Mouse (Mus musculus) cerebellum, postnatal 10 days (tissue): ENCODE results near the gene Gm19684.
"Not testable (repeated sequence)": the region's sequence is repeated elsewhere in the genome, so short reads cannot be mapped to it uniquely, and the experiment has no call there.

Experiments used
- DNase-seq, 2 experiments: peaks; one replicate each; pipeline ENCODE4 v3.0.0; 2021; ENCODE audit warnings: mixed read lengths in 2 of 2

Gm19684 gene

DNA sequence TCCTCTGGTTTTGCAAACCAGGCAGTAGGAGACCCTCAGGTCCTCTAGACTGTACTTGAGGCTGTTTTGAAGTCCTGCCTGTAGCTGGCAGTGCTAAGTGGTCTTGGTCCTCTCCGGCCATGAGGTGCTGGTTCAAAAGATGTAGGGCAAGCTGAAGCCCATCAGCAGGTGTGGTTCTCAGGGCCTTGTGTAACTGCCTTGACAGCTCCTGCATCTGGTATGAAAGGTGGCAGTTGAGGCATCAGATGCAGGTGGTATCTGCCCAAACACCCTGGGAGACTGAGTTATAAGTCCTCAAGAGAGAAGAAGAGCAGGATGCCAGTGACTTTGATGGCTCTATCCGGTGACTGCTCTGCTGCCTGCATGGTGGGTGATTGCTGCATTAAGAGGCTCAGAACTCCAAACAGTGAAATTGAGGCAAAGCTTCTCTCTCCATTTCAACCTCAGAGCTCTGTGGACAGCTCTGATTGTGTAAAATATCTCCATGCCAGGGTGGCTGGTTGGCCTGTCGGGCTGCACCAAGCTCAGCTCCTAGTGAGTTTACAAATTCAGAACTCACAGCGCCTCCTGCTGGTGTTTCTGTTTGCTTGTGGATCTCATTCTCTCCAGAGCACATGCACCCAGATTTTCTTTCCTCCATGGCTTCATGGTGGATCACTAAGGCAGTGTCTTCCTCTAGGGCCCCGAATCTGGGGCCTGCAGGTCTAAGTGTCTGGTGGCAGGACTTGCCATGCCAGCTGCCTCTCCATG is 10.2 kb downstream of the Gm19684 start:
- DNase-seq: no peak

DNA sequence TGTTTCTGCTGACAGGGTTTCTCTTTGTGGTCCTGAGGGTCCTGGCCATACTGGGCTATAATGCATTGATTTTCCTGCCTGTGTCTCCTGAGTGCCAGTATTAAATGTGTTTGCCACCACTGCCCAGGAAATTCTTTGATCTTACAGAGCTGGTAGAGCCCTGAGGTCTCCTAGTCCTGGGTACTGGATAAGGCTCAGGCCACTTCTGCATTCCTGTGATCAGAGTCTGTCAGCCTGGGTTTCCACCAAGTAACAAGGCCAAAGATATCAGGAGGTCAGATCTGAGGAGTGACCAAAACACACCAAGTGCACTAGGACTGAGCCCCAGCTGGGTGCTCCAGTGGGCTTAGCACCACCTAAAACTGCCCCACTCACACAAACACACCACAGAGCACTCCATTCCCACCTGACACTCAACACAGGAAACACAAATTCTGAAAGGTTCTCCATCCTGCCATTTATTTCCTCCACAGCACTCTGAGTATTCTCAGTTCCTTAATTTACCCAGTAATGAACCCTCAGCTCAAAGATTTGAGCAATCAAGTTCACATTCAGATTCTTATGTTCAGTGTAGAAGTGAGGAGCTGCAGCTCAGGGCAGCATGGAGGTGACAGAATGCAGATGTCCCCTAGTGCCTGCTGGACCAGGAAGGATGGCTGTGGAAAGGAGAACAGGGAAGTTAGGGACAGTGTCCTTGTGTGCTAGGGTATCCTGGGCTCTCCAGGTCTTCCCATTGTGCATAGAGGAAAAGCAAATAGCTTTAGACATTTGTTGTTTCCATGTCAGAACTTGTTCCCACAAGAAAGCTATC is 14.1 kb downstream of the Gm19684 start:
- not testable (repeated sequence) for DNase-seq

DNA sequence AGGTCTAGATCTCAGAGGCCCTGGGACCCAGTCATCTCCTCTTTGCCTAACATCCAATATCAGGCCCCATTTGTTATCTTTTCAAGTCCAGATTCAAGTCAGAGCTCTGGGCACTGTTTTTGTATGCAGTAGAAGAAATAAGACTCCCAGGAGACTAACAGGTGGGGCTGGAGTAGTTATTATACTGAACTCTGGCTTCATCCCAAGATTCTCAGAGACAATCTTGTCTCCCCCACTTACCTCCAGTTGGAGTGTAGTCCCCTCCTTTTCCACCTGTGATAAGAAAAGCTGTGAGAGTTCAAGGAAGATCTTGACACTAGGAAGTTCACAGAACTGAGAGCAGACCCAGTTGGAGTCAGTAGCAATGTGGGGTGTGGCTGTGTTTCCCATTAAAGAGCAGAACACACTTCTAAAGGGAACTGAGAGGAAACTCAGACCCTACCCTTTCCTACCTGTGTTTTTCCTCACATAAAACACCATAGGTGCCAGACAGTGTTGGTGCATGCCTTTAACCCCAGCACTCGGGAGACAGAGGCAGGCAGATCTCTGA is 14.9 kb downstream of the Gm19684 start:
- not testable (repeated sequence) for DNase-seq

DNA sequence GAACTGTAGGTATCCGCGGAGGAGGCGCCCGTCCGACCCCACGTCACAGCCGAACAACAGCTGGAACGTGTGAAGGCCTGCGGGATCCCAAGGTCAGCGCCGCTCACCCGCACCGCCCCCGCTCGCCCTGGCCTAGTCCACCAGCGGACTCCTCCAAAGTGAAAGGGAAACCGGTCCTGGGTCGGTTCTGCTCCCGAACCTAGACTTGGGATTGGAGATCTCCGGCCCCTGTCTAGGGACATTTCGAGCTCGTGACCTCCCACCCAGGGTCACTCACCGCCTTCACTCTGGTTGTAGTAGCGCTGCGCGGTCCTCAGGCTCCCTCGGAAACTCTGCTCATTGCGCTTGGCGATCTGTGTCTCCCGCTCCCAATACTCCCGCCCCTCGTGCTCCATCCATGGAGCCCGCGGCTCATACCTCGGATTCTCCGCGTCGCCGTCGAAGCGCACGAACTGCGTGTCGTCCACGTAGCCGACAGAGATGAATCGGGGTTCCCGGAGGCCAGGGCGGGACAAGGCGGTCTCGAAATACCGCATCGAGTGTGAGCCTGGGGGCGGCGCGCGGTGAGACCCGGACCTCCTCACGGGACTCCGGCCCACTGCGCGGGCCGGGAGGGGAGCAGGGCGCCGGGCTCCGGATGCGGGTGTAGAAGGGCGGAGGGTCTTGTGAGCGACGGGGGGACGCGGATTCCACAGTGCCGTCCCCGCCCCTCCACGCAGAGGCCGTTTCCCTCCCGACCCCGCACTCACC is 23.8 kb downstream of the Gm19684 start:
- peak in 1 of 2 experiments; percentile 14 for DNase-seq

DNA sequence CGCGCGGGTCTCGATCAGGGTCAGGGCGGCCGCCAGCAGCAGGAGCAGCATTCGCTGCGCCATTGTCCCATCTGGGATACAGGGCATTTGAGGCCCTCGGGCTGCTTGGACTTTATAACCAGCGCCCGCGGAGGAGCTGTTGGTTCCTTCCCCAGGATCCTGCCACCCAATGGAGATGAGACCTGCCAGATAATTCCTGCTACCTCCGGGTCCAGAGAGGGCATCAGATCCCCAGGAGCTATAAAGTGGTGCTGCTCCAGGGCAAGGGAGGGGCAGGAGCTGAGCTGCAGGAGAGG is 24.3 kb downstream of the Gm19684 start:
- not testable (repeated sequence) for DNase-seq

DNA sequence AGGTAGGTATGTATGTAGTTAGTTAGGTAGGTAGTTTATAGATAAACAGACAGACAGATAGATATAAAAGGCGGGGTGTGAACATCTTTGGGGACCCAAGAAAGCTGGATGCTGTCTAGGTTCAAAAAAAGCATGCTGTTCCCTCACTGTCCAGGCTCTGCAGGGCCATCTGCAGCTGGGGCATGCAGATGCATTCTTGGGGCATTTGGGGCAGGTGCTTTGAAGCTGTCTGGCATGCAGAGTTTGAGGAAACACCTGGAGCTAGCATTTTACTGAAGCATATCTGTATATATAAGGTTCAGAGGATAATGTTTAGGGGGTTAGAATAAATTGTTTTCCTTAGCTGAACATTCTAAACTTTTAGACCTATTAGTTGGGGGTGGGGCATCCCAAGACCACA is 25.5 kb downstream of the Gm19684 start:
- not testable (repeated sequence) for DNase-seq

DNA sequence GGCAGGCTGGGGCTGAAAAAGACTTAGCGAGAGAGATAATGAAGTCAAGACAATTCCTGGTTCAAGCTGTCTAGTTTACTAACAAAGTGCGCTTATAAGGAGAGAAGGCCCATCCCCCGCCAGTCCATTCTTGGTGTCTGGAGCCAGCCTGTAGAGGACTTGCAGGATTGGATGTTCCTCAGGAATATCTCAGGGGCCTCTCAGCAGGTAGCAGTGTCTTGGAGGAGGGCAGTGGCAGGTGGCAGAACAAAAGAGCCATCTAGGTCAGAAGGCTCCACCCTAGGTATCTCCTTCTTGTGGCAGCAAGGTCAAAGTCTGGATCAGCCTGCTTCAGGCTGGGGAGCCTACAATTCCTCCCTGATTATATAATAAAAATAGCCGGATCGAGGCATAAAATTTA is 27.0 kb downstream of the Gm19684 start:
- DNase-seq: not testable (repeated sequence)

DNA sequence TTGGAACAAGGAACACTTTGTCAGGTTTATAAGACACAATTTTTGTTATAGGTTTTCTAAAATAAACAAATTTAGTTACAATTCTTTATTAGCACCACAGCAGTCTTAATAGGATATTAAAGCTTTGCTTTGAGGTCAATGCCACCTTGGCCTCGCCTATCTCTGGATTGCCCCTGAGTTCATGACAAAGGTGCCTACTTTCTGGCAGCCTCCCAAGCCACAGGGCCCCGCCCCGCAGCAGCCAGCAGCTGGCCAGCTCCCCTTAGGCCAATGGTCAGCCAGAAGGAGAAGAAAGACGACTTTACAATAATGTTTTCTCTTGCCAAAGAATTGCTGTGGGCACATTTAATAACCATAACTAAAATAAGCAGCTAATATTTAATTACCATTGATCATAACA is 29.7 kb downstream of the Gm19684 start:
- not testable (repeated sequence) for DNase-seq

DNA sequence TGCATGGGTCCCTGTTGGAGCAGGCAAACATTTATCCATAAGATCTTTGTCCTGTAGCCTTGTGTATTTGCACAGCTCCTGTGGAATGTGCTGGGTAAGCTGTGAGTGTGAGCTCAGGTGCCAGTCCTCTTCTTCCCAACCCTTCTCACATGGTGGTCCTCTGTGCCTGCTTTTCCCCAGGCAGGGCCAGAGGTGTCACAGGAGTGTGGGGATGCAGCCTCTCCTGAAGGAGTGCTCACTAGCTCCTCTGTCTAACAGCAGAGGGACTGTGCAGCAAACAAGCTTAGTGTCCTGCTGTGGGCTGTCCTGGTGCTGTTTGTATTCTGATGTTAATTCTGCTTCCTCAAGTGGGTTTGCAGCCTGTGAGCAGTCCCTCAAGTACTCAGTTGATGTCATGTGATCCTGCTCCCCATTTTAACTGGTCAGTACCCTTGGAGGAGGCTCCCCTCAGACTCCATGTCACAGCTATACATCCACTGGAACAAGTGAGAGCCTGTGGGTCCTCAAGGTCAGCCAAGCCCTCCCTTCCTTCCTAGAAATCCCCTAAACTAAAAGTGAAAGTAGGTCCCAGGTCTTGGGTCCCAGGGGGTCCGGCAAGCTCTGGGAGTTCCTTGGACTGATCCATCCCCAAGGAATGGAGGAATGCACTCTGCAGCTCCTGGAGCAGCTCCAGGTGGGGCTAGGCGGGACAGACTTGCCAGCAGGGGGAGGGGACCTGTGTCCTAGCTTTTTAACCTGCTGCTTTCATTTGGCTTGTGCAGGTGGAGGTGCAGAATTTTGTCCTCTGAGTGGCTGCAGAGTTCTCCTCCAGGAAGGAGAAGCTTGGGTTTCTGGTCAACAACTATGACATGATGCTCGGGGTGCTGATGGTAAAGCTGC is 33.0 kb downstream of the Gm19684 start:
- DNase-seq: no peak

DNA sequence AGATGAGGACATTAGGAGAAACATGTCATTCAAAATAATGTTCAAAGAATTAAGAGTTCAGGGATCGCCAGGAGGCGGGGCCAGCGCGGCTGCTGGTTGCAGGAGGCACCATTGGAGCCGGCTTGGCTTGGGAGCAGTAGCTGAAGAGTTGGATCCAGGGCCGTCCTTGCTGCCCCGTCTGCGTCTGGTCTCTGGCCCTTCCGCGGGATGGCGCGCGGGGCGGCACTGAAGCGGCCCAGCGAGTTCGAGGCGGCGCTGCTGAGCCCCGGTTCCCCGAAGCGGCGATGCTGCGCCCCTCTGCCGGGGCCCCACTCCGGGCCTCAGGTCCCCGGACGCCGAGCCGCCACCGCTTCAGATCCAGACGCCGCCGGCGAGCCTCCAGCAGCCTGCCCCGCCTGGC is 36.3 kb downstream of the Gm19684 start:
- peak in 1 of 2 experiments; percentile 12 for DNase-seq

DNA sequence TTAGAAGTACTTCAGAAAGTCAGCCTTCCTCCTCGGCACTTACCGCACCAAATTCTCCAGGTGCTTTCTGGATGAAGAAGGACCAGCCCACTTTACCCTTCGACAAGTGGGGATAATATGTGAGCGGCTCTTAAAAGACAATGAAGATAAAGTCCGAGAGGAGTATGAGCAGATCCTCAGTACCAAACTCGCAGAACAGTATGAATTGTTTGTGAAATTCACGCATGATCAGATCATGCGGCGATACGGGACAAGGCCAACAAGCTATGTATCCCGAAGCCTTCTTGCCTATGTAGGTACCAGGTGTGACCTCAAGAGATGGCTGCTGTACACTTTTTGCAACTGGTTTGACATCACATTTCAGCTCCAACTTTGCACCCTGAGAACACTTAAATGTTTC is 36.8 kb downstream of the Gm19684 start:
- DNase-seq: not testable (repeated sequence)

DNA sequence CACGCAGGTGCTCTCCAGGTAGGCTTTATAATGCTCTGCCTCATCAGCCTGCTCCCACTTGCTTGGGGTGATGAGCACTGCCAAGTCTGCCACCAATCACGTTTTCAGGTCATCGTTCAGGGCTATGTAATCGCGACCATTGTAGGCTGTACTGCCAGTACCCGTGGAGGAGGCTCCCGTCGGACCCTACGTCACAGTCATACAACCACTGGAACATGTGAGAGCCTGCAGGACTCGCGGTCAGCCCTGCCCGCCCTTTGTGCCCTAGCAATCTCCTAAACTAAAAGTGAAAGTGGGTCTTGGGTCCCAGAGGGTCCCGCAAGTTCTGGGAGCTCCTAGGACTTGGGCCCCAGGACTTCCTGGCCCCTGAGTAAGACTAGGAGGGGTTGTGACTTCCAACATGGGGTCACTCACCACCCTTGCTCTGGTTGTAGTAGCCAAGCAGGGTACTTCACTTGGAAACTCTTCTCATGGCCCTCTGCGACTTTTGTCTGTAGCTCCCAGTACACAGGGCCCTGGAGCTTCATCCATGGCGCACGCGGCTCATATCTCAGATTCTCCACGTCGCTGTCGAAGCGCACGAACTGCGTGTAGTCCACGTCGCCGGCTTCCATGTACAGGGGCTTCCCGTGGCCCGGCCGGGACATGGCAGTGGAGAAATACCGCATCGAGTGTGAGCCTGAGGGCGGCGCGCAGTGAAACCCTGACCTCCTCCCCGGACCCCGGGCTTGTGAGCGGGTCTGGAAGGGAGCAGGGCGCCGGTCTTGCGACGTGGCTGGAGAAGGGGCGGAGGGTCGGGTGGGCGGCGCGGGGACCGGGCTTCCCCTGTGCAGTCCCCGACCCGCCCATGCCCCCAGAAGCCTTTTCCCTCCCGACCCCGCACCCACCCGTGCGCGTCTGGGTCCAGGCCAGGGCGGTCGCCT is 39.9 kb downstream of the Gm19684 start:
- DNase-seq: no peak

DNA sequence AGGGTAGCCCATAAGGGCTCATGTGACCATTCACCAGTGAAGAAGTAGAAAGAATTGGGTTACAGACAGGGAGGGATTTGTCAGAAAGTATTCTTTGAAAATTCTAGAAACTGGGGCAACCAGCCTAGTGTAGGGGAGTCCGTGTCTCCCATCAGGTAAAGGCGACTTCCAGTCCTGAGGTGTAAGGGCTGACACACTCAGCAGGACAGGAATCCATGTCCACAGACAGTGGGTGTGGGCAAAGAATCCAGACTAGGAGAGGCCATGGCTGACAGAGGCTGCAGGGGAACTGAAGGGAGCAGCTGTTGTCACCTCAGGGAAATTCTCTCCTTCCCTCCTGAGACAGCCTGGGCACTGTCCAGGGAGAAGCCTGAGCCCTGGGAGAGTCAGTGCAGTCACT is 45.4 kb downstream of the Gm19684 start:
- DNase-seq: not testable (repeated sequence)

DNA sequence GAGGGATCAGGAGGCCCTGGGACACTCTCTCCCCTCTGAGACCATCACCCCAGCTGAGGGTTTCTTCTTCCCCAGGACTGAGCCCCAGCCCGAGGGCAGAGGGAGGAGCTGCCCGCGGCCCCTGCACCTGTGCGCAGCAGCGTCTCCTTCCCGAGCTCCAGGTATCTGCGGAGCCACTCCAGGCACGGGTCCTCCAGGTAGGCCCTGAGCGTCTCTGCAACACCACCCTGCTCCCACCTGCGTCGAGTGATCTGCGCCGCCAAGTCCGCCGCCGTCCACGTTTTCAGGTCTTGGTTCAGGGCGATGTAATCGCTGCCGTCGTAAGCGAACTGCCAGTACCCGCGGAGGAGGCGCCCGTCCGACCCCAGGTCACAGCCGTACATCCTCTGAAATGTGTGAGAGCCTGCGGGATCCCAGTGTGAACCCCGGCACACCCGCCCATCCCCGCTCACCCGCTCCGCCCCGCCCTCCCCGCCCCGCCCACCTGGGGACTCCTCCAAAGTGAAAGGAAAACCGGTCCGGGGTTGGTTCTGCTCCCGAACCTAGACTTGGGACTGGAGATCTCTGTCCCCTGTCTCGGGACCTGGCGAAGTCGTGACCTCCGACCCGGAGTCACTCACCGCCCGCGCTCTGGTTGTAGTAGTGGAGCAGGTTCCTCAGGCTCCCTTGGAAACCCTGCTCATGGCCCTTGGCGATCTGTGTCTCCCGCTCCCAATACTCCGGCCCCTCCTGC is 46.0 kb downstream of the Gm19684 start:
- DNase-seq: no peak

DNA sequence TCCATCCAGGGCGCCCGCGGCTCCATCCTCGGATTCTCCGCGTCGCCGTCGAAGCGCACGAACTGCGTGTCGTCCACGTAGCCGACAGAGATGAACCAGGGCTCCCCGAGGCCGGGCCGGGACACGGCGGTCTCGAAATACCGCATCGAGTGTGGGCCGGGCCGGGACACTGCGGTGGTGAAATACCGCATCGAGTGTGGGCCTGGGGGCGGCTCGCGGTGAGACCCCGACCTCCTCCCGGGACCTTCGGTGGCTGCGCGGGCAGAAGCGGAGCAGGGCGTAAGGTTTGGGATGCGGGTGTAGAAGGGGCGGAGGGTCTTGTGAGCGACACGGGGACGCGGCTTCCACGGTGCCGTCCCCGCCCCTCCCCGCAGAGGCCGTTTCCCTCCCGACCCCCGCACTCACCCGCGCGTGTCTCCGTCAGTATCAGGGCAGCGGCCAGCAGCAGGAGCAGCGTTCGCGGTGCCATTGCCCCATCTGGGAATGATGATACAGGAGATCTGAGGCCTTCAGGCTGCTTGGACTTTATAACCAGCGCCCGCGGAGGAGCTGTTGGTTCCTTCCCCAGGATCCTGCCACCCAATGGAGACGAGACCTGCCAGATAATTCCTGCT is 46.7 kb downstream of the Gm19684 start, which contains the start of gene Gm8909:
Gene Gm8909 (minus strand): TSS at position 499 of the 614 bp plus-strand sequence.
- DNase-seq: peak in 1 of 2 experiments; percentile 25

DNA sequence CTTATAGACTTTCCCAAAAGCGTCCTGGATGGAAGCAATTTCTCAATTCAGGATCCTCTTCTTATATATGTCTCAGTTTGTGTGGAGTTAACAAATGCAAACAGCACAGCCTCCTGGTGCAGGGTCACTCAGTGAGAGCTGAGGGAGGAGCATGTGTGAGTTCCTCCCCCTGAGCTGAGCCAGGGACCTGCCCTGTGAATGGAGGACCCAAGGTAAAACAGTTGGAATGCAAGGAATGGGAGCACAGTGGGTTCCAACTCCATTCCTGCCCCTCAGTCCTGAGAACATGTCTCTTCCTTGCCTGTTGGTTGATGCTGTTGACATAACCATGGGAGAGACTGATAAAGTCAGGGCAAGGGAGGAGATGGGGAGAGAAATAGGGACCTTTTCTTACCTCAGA is 47.6 kb downstream of the Gm19684 start:
- not testable (repeated sequence) for DNase-seq

DNA sequence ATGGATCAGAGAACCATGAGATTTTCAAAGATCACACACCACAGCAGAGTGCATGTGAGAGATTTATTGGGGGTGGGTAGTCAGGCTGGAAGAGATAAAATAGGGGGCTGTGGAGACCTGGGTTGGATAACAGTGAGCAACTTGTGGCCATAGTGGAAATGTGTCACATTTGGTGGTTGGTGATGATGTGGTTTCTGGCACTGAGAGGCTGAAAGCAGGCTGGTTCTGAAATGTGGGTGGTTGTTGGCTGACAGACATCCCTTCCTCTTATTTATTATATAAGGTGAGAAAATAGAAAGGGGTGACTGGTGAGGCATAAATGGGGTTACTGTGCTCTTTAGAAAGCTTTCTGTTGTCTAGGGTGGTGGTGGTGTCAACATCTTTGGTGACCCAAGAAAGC is 48.3 kb downstream of the Gm19684 start:
- no peak for DNase-seq

DNA sequence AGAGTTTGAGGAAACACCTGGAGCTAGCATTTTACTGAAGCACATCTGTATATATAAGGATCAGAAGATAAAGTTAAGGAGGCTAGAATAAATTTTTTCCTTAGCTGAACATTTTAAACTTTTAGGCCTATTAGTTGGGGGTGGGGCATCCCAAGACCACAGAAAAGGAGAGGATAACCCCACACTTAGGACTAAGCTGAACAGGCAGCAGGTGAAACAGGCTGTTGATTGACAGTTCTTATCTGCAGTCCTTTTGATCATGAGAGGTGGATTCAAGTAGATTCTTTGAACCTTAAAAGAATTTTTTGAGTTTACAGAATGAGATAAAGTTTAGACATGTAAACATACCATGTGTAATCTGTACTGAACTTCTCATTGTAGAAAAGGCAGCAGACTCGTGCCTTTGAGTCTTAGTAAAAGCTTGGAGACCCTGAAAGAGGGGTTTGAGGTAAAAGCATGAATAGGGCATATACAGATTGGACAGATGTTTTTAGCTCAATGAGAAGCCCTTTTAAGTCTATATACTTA is 48.9 kb downstream of the Gm19684 start:
- no peak for DNase-seq

DNA sequence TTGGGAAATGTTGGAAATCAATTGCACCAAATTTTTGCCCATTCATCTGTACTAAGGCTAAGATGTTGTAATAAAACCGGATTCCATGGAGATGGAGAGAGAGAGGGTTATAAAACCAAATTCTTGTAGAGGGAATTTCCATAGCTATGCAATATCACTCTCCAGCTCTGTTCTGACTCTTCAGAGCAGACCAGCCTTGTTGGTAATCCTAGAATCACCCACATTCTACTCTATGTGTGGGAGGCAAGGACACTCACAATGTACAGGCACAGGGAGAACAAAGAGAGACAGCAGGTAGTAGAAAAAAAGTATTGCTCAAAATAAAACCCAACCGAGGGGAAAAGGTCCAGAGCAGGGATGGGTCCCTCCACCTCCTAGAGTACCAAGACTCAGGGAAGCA is 54.7 kb downstream of the Gm19684 start:
- DNase-seq: not testable (repeated sequence)
